Mouse (Mus musculus): ENCODE data around the gene Cdt1. TPM values are rescaled to one million over a fixed set of nuclear protein-coding genes. Genes with fewer than 3 reads are reported as not detected.
A peak's percentile ranks its signal among the peaks of the same experiment; 100 is the strongest.

Cdt1 gene
- 63.2 and 70.9 TPM in 2 replicates for polyA plus RNA-seq (2016; fragmentation: Nextera tagmentation; extraction: Ambion mirVana)

- WGBS, result under 1% methylated on average over 62 of the region's 62 CpGs
- H3K27me3 ChIP-seq (ENCODE audit: low read depth, poor library complexity, severe bottlenecking), result no peaks in the 10 kb centered on the region
- H3K27ac ChIP-seq (replicated peaks), result peak within 1 kb of the TSS; percentile 97
- H3K9me3 ChIP-seq (replicated peaks), result no peaks in the 10 kb centered on the region
- peak within 1 kb of the TSS; percentile 95 for H3K4me3 ChIP-seq
- DNase-seq (ENCODE audit: low spot score), result peak; percentile 98
- peaks cover 56% of the 10 kb centered on the region for H3K4me1 ChIP-seq
- peaks cover 41% of the 10 kb centered on the region for H3K36me3 ChIP-seq
Observed at GRCm38 (mm10) chr8:122567361-122568108, at the start of gene Cdt1. Gene Cdt1, plus strand, starts transcription at chr8:122568015.

- no peaks in the 10 kb centered on the region for H3K36me3 ChIP-seq
- no peak overlapping the region for H3K27ac ChIP-seq (replicated peaks)
- H3K4me1 ChIP-seq, result peaks cover 68% of the 10 kb centered on the region
- WGBS, result 75% methylated on average over 11 of the region's 11 CpGs
- no peaks in the 10 kb centered on the region for H3K9me3 ChIP-seq (replicated peaks)
- no peaks in the 10 kb centered on the region for H3K27me3 ChIP-seq (ENCODE audit: low read depth, poor library complexity, severe bottlenecking)
- no peak for DNase-seq (ENCODE audit: low spot score)
- H3K4me3 ChIP-seq, result no peak overlapping the region
Observed at GRCm38 (mm10) chr8:122520611-122521010, 47.2 kb upstream of the Cdt1 start.

GRCm38 (mm10) chr8:122522796-122523651, 44.8 kb upstream of the Cdt1 start:
- no peak overlapping the region for H3K4me3 ChIP-seq
- no peaks in the 10 kb centered on the region for H3K9me3 ChIP-seq (replicated peaks)
- no peaks in the 10 kb centered on the region for H3K36me3 ChIP-seq
- DNase-seq (ENCODE audit: low spot score), result no peak
- peak overlapping the region; percentile 63 for H3K27ac ChIP-seq (replicated peaks)
- H3K4me1 ChIP-seq, result peaks cover 68% of the 10 kb centered on the region
- WGBS, result 64% methylated on average over 14 of the region's 14 CpGs
- H3K27me3 ChIP-seq (ENCODE audit: low read depth, poor library complexity, severe bottlenecking), result no peaks in the 10 kb centered on the region

- Histone ChIP-seq H3K36me3 (no peaks in the 10 kb centered on the region), H3K9me3 (replicated peaks) (no peaks in the 10 kb centered on the region), H3K4me1 (peaks cover 60% of the 10 kb centered on the region), H3K4me3 (no peak overlapping the region), H3K27ac (replicated peaks) (peak overlapping the region; percentile 63), H3K27me3 (ENCODE audit: low read depth, poor library complexity, severe bottlenecking) (no peaks in the 10 kb centered on the region)
- WGBS, result 31% methylated on average over 23 of the region's 23 CpGs
- no peak for DNase-seq (ENCODE audit: low spot score)
Observed at GRCm38 (mm10) chr8:122523652-122524360, 44.0 kb upstream of the Cdt1 start.

GRCm38 (mm10) chr8:122524506-122524905, 43.3 kb upstream of the Cdt1 start:
- no peak for DNase-seq (ENCODE audit: low spot score)
- Histone ChIP-seq H3K9me3 (replicated peaks) (no peaks in the 10 kb centered on the region), H3K27ac (replicated peaks) (peak overlapping the region; percentile 63; the same call in 1 of the 2 replicates), H3K27me3 (ENCODE audit: low read depth, poor library complexity, severe bottlenecking) (no peaks in the 10 kb centered on the region), H3K4me3 (no peak overlapping the region), H3K4me1 (peaks cover 58% of the 10 kb centered on the region), H3K36me3 (no peaks in the 10 kb centered on the region)
- WGBS, result 89% methylated on average over 6 of the region's 6 CpGs

GRCm38 (mm10) chr8:122525004-122525403, 42.8 kb upstream of the Cdt1 start:
- Histone ChIP-seq H3K27ac (replicated peaks) (no peak overlapping the region; the same call in 1 of the 2 replicates), H3K4me3 (no peak overlapping the region), H3K9me3 (replicated peaks) (no peaks in the 10 kb centered on the region), H3K27me3 (ENCODE audit: low read depth, poor library complexity, severe bottlenecking) (no peaks in the 10 kb centered on the region), H3K4me1 (peaks cover 54% of the 10 kb centered on the region), H3K36me3 (no peaks in the 10 kb centered on the region)
- DNase-seq (ENCODE audit: low spot score), result no peak
- WGBS, result 78% methylated on average over 6 of the region's 6 CpGs

- Histone ChIP-seq H3K9me3 (replicated peaks) (no peaks in the 10 kb centered on the region), H3K27ac (replicated peaks) (0 out of 2 replicates have a peak overlapping the region, but pooled peaks have one; percentile 57), H3K27me3 (ENCODE audit: low read depth, poor library complexity, severe bottlenecking) (no peaks in the 10 kb centered on the region), H3K4me1 (peaks cover 45% of the 10 kb centered on the region), H3K4me3 (no peak overlapping the region), H3K36me3 (no peaks in the 10 kb centered on the region)
- WGBS, result 77% methylated on average over 3 of the region's 3 CpGs
- DNase-seq (ENCODE audit: low spot score), result no peak
Observed at GRCm38 (mm10) chr8:122526084-122526483, 41.7 kb upstream of the Cdt1 start.

- Histone ChIP-seq H3K4me1 (peaks cover 47% of the 10 kb centered on the region), H3K4me3 (no peak overlapping the region), H3K27ac (replicated peaks) (peak overlapping the region; percentile 57), H3K9me3 (replicated peaks) (no peaks in the 10 kb centered on the region), H3K27me3 (ENCODE audit: low read depth, poor library complexity, severe bottlenecking) (no peaks in the 10 kb centered on the region), H3K36me3 (no peaks in the 10 kb centered on the region)
- 74% methylated on average over 7 of the region's 7 CpGs for WGBS
- DNase-seq (ENCODE audit: low spot score), result no peak
Observed at GRCm38 (mm10) chr8:122526526-122527170, 41.2 kb upstream of the Cdt1 start.

GRCm38 (mm10) chr8:122527937-122528336, 39.9 kb upstream of the Cdt1 start:
- Histone ChIP-seq H3K27me3 (ENCODE audit: low read depth, poor library complexity, severe bottlenecking) (no peaks in the 10 kb centered on the region), H3K4me3 (no peak overlapping the region), H3K36me3 (no peaks in the 10 kb centered on the region), H3K9me3 (replicated peaks) (no peaks in the 10 kb centered on the region), H3K27ac (replicated peaks) (no peak overlapping the region), H3K4me1 (peaks cover 44% of the 10 kb centered on the region)
- 97% methylated on average over 3 of the region's 3 CpGs for WGBS
- no peak for DNase-seq (ENCODE audit: low spot score)

- no peak overlapping the region for H3K27ac ChIP-seq (replicated peaks)
- no peaks in the 10 kb centered on the region for H3K9me3 ChIP-seq (replicated peaks)
- H3K4me3 ChIP-seq, result no peak overlapping the region
- H3K27me3 ChIP-seq (ENCODE audit: low read depth, poor library complexity, severe bottlenecking), result no peaks in the 10 kb centered on the region
- 93% methylated on average over 4 of the region's 4 CpGs for WGBS
- DNase-seq (ENCODE audit: low spot score), result no peak
- no peaks in the 10 kb centered on the region for H3K36me3 ChIP-seq
- H3K4me1 ChIP-seq, result peaks cover 32% of the 10 kb centered on the region
Observed at GRCm38 (mm10) chr8:122529159-122529558, 38.7 kb upstream of the Cdt1 start.

GRCm38 (mm10) chr8:122531312-122531711, 36.5 kb upstream of the Cdt1 start:
- Histone ChIP-seq H3K9me3 (replicated peaks) (no peaks in the 10 kb centered on the region), H3K4me1 (peaks cover 12% of the 10 kb centered on the region), H3K4me3 (no peak overlapping the region), H3K27ac (replicated peaks) (peak overlapping the region; percentile 7; the same call in 1 of the 2 replicates), H3K36me3 (no peaks in the 10 kb centered on the region), H3K27me3 (ENCODE audit: low read depth, poor library complexity, severe bottlenecking) (no peaks in the 10 kb centered on the region)
- DNase-seq (ENCODE audit: low spot score), result no peak
- 89% methylated on average over 8 of the region's 8 CpGs for WGBS

- WGBS, result 79% methylated on average over 6 of the region's 6 CpGs
- H3K4me3 ChIP-seq, result no peak overlapping the region
- no peaks in the 10 kb centered on the region for H3K27me3 ChIP-seq (ENCODE audit: low read depth, poor library complexity, severe bottlenecking)
- no peak overlapping the region for H3K27ac ChIP-seq (replicated peaks)
- H3K9me3 ChIP-seq (replicated peaks), result no peaks in the 10 kb centered on the region
- H3K36me3 ChIP-seq, result no peaks in the 10 kb centered on the region
- no peak for DNase-seq (ENCODE audit: low spot score)
- peaks cover 17% of the 10 kb centered on the region for H3K4me1 ChIP-seq
Observed at GRCm38 (mm10) chr8:122537033-122537432, 30.8 kb upstream of the Cdt1 start.

Measured in midbrain, embryonic 10.5 days (tissue).